Mouse (Mus musculus) olfactory bulb, adult 2 months (tissue): ENCODE measurements at regions not wholly inside any gene's neighbourhood (a gene's known extent, or its start where the extent isn't known, plus 50 kb on each side); places are given as distances from the start of the nearest gene placed in this dataset.

Experiments
- CTCF ChIP-seq: fragments of 200-500 bp; IDR thresholded peaks from 2 replicates; pipeline ENCODE4 v1.5.1; 2012; ENCODE audit warnings: low read depth, mild to moderate bottlenecking, low read length, moderate library complexity; ENCODE audit not compliant: insufficient read depth
- POLR2A ChIP-seq: fragments of 200-500 bp; IDR thresholded peaks from 2 replicates; pipeline ENCODE4 v1.6.1; 2012; ENCODE audit warnings: mild to moderate bottlenecking, low read depth, low read length, moderate library complexity; ENCODE audit not compliant: insufficient read depth

- TF ChIP-seq CTCF (no peak), POLR2A (no peak)
These were observed 168.6 kb downstream of the Gm19410 start for GRCm38 (mm10) chr8:35934115-35934607.
